Mouse (Mus musculus) stomach, embryonic 14.5 days (tissue): Measurements from ENCODE around the gene Naa10. TPM values are rescaled to one million over a fixed set of nuclear protein-coding genes. Genes with fewer than 3 reads are reported as not detected.

ENCODE experiments used
- ATAC-seq: fragments of 200-750 bp; cut with Nextera tagmentation; 2 replicates; pipeline ENCODE4 v1.8.0; 2017; ENCODE audit warnings: low read depth, moderate TSS enrichment; ENCODE audit not compliant: insufficient number of reproducible peaks, insufficient read depth, low FRiP score
- H3K27ac ChIP-seq: fragments of 300-500 bp; sonication (generic); 2 replicates; pipeline ENCODE4 v1.5.1; 2014; ENCODE audit warnings: mild to moderate bottlenecking, low read length, moderate library complexity, mixed read lengths
- H3K27me3 ChIP-seq: fragments of 300-500 bp; sonication (generic); 2 replicates; pipeline ENCODE4 v1.6.1; 2014; ENCODE audit warnings: low read length, control low read depth, mixed read lengths; ENCODE audit not compliant: control insufficient read depth, insufficient read depth
- H3K36me3 ChIP-seq: fragments of 300-500 bp; sonication (generic); 2 replicates; pipeline ENCODE4 v1.6.1; 2014; ENCODE audit warnings: mild to moderate bottlenecking, control low read depth, low read length, moderate library complexity, mixed read lengths; ENCODE audit not compliant: control insufficient read depth, insufficient read depth
- H3K4me1 ChIP-seq: fragments of 300-500 bp; sonication (generic); 2 replicates; pipeline ENCODE4 v1.6.1; 2014; ENCODE audit warnings: low read length, control low read depth, mixed read lengths; ENCODE audit not compliant: control insufficient read depth, insufficient read depth
- H3K4me2 ChIP-seq: fragments of 300-500 bp; sonication (generic); replicated peaks from 2 replicates; pipeline ENCODE4 v1.6.1; 2014; ENCODE audit warnings: low read depth, low read length, control low read depth
- H3K4me3 ChIP-seq: fragments of 300-500 bp; sonication (generic); 2 replicates; pipeline ENCODE4 v1.5.1; 2014; ENCODE audit warnings: low read depth, low read length, control low read depth
- H3K9ac ChIP-seq: fragments of 300-500 bp; sonication (generic); replicated peaks from 2 replicates; pipeline ENCODE4 v1.6.1; 2014; ENCODE audit warnings: low read depth, mild to moderate bottlenecking, control low read depth, low read length, moderate library complexity, mixed read lengths
- H3K9me3 ChIP-seq: fragments of 300-500 bp; sonication (generic); 2 replicates; pipeline ENCODE4 v1.6.1; 2016; ENCODE audit warnings: low read depth, low read length, control low read depth; ENCODE audit not compliant: control insufficient read depth
- WGBS: fragments of 180-500 bp; shearing (Covaris S2); extraction: QIAGEN DNeasy Blood & Tissue Kit; methylation state at CpG from one replicate; pipeline ENCODE4 v1.1.7; 2014; 5-methylcytosine and 5-hydroxymethylcytosine counted together
- polyA plus RNA-seq: library from polyadenylated mRNA; unstranded; fragments of >200 nt; fragmentation: Nextera tagmentation; extraction: Ambion mirVana; gene quantifications from 2 replicates; pipeline ENCODE4 v1.2.1, GENCODE M21; 2014

Naa10 gene
- polyA plus RNA-seq: 126 and 137 TPM in 2 replicates

- H3K4me2 ChIP-seq: peak within 1 kb of the TSS; percentile 57
- ATAC-seq: peak; percentile 98
- H3K9me3 ChIP-seq: no peaks in the 10 kb centered on the region
- H3K36me3 ChIP-seq: peaks cover 6% of the 10 kb centered on the region; the same call in 1 of the 2 replicates
- H3K9ac ChIP-seq: peak within 1 kb of the TSS; percentile 43
- WGBS: 18% methylated on average over 43 of the region's 43 CpGs
- peak within 1 kb of the TSS; percentile 69 for H3K27ac ChIP-seq
- peak within 1 kb of the TSS; percentile 51 for H3K4me3 ChIP-seq
- H3K27me3 ChIP-seq: no peaks in the 10 kb centered on the region
- no peaks in the 10 kb centered on the region for H3K4me1 ChIP-seq
Observed at GRCm38 (mm10) chrX:73921823-73922549, at the start of gene Naa10, which contains the start of gene Arhgap4. Gene Naa10 (minus strand): TSS chrX:73921944. Gene Arhgap4 (minus strand): TSS chrX:73921870.

GRCm38 (mm10) chrX:73970781-73971180 lies 49.0 kb upstream of the Naa10 start:
- no peak overlapping the region for H3K27ac ChIP-seq
- H3K9me3 ChIP-seq: no peaks in the 10 kb centered on the region
- no peak overlapping the region for H3K4me3 ChIP-seq
- ATAC-seq: no peak
- H3K9ac ChIP-seq: no peak overlapping the region
- no peak overlapping the region for H3K4me2 ChIP-seq
- no peaks in the 10 kb centered on the region for H3K36me3 ChIP-seq
- no peaks in the 10 kb centered on the region for H3K4me1 ChIP-seq
- H3K27me3 ChIP-seq: no peaks in the 10 kb centered on the region

GRCm38 (mm10) chrX:73969729-73970128 lies 48.0 kb upstream of the Naa10 start:
- H3K9ac ChIP-seq: no peak overlapping the region
- H3K27me3 ChIP-seq: no peaks in the 10 kb centered on the region
- no peak overlapping the region for H3K4me3 ChIP-seq
- no peaks in the 10 kb centered on the region for H3K4me1 ChIP-seq
- 83% methylated on average over 2 of the region's 2 CpGs for WGBS
- ATAC-seq: no peak
- H3K9me3 ChIP-seq: no peaks in the 10 kb centered on the region
- H3K27ac ChIP-seq: no peak overlapping the region
- H3K4me2 ChIP-seq: no peak overlapping the region
- no peaks in the 10 kb centered on the region for H3K36me3 ChIP-seq

GRCm38 (mm10) chrX:73969167-73969566 lies 47.4 kb upstream of the Naa10 start:
- 92% methylated on average over 1 of the region's 1 CpGs for WGBS
- no peak overlapping the region for H3K4me2 ChIP-seq

GRCm38 (mm10) chrX:73967177-73968075 lies 45.7 kb upstream of the Naa10 start:
- Histone ChIP-seq H3K4me3 (peak overlapping the region; percentile 62), H3K36me3 (no peaks in the 10 kb centered on the region), H3K27ac (peak overlapping the region; percentile 99), H3K27me3 (no peaks in the 10 kb centered on the region), H3K4me1 (0 out of 2 replicates have a peak, but pooled peaks cover 3% of the 10 kb centered on the region), H3K9me3 (no peaks in the 10 kb centered on the region), H3K4me2 (peak overlapping the region; percentile 29), H3K9ac (peak overlapping the region; percentile 45)
- 14% methylated on average over 60 of the region's 60 CpGs for WGBS
- ATAC-seq: peak; percentile 87

More at GRCm38 (mm10) chrX:73969167-73969566, 47.4 kb upstream of the Naa10 start:
- Histone ChIP-seq H3K36me3 (no peaks in the 10 kb centered on the region), H3K27ac (no peak overlapping the region), H3K4me1 (no peaks in the 10 kb centered on the region), H3K9me3 (no peaks in the 10 kb centered on the region), H3K9ac (no peak overlapping the region), H3K27me3 (no peaks in the 10 kb centered on the region), H3K4me3 (no peak overlapping the region)
- no peak for ATAC-seq

GRCm38 (mm10) chrX:73966248-73967176 lies 44.8 kb upstream of the Naa10 start, which contains the start of gene Hcfc1:
Gene Hcfc1 (minus strand): TSS chrX:73966357.
- H3K27ac ChIP-seq: peak within 1 kb of the TSS; percentile 99
- no peaks in the 10 kb centered on the region for H3K27me3 ChIP-seq
- H3K36me3 ChIP-seq: no peaks in the 10 kb centered on the region; the same call in 1 of the 2 replicates
- peak within 1 kb of the TSS; percentile 58 for H3K4me2 ChIP-seq
- H3K9ac ChIP-seq: peak within 1 kb of the TSS; percentile 65
- peak within 1 kb of the TSS; percentile 62 for H3K4me3 ChIP-seq
- H3K4me1 ChIP-seq: 0 out of 2 replicates have a peak, but pooled peaks cover 3% of the 10 kb centered on the region
- no peaks in the 10 kb centered on the region for H3K9me3 ChIP-seq
- WGBS: 15% methylated on average over 57 of the region's 58 CpGs
- peak; percentile 81 for ATAC-seq

GRCm38 (mm10) chrX:73965307-73965706 lies 43.6 kb upstream of the Naa10 start:
- H3K4me1 ChIP-seq: 0 out of 2 replicates have a peak, but pooled peaks cover 3% of the 10 kb centered on the region
- ATAC-seq: no peak
- no peaks in the 10 kb centered on the region; the same call in 1 of the 2 replicates for H3K36me3 ChIP-seq
- no peaks in the 10 kb centered on the region for H3K27me3 ChIP-seq
- peak overlapping the region; percentile 58 for H3K4me2 ChIP-seq
- H3K27ac ChIP-seq: peak overlapping the region; percentile 99
- H3K9me3 ChIP-seq: no peaks in the 10 kb centered on the region
- H3K4me3 ChIP-seq: peak overlapping the region; percentile 62
- peak overlapping the region; percentile 55 for H3K9ac ChIP-seq
- 22% methylated on average over 20 of the region's 20 CpGs for WGBS
